ENCODE assay signal across 13 mouse cellular contexts in genomic region chr13:64526515-64527285, GRCm38 (mm10). TPM values are rescaled to one million over a fixed set of nuclear protein-coding genes. Genes with fewer than 3 reads are reported as not detected.
A peak's percentile ranks its signal among the peaks of the same experiment; 100 is the strongest.
DNase-seq lines count a peak whose midpoint lies in the region; ATAC-seq lines count a peak whose summit lies in the region.
"Had no signal": no experiment of that assay in that cellular context is flagged by ENCODE, and none has a peak within 500 bp of the region (broad histone marks: within the 10 kb centered on the region; RNA-seq: fewer than 3 reads in every experiment).

No protein-coding gene starts in this region.

- no peak overlapping the region for H3K4me2 ChIP-seq in hindbrain, embryonic 12.5 days (replicated peaks)

- H3K9me3 ChIP-seq in hindbrain, embryonic 12.5 days (replicated peaks): no peaks in the 10 kb centered on the region

- WGBS in hindbrain, embryonic 12.5 days: 74% methylated on average over 15 of the region's 15 CpGs

- no peaks in the 10 kb centered on the region for H3K4me1 ChIP-seq in hindbrain, embryonic 12.5 days

- intact Hi-C loops in left cerebral cortex, postnatal 4 days (cut with DNase I): no loop called here

- ATAC-seq in hindbrain, embryonic 12.5 days (ENCODE audit: low FRiP score): peak; percentile 75

- peak; percentile 10 for DNase-seq in layer of hippocampus, adult 11-12 months (ENCODE audit: low spot score)
- no peak for DNase-seq in layer of hippocampus, postnatal 25 days (ENCODE audit: extremely low spot score in 1 of 2, low spot score in 1 of 2)
- DNase-seq in left cerebral cortex, postnatal 4 days: peak; percentile 22
- peak; percentile 8 for DNase-seq in right cerebral cortex, postnatal 4 days
- DNase-seq in adrenal gland, postnatal 4 days (ENCODE audit: low spot score in 2 of 2): no peak
- no peak for DNase-seq in urinary bladder, postnatal 10 days (ENCODE audit: low spot score)
- DNase-seq in MN1 (ENCODE audit: low spot score): no peak

- no peaks in the 10 kb centered on the region for H3K27me3 ChIP-seq in hindbrain, embryonic 12.5 days
- H3K27me3 ChIP-seq: CH12.LX had no signal

- H3K9ac ChIP-seq in hindbrain, embryonic 12.5 days: no peak overlapping the region

- H3K27ac ChIP-seq in hindbrain, embryonic 12.5 days: no peak overlapping the region
- H3K27ac ChIP-seq: kidney, postnatal 0 days; stomach, postnatal 0 days had no signal

- no peak overlapping the region for H3K4me3 ChIP-seq in hindbrain, embryonic 12.5 days

- H3K36me3 ChIP-seq in hindbrain, embryonic 12.5 days: no peaks in the 10 kb centered on the region

RNA-seq across cellular contexts. Expression of gene Fam240b, which starts 29.1 kb away (rescaled TPM):
- total RNA-seq in layer of hippocampus, postnatal 25 days (2021): not detected
- polyA plus RNA-seq in hindbrain, embryonic 12.5 days (2016; fragmentation: Nextera tagmentation; extraction: Ambion mirVana): not detected in 2 replicates
- total RNA-seq in left cerebral cortex, postnatal 4 days (2021): not detected
- not detected for total RNA-seq in adrenal gland, postnatal 4 days (2021)
- total RNA-seq: CH12.LX had no signal
- polyA plus RNA-seq: heart, postnatal 0 days; limb, embryonic 14.5 days; stomach, postnatal 0 days had no signal

Comparison
In these comparisons a context has a peak if more than half of its experiments do, and no peak if none do; other contexts are left out.
1. DNase-seq: peak in layer of hippocampus, adult 11-12 months (single experiment), left cerebral cortex, postnatal 4 days (single experiment) and right cerebral cortex, postnatal 4 days (single experiment); none in layer of hippocampus, postnatal 25 days (0 of 2), adrenal gland, postnatal 4 days (0 of 2), urinary bladder, postnatal 10 days (single experiment) and MN1 (single experiment).